Mouse (Mus musculus) liver, postnatal 0 days (tissue): ENCODE data around the gene Sinhcaf.
A peak's percentile ranks its signal among the peaks of the same experiment; 100 is the strongest.

Experiments
- CTCF ChIP-seq: sonication (generic); IDR thresholded peaks from 2 replicates; pipeline ENCODE4 v1.5.1; 2016; ENCODE audit warnings: antibody characterized with exemption, low read depth
- EP300 ChIP-seq: IDR thresholded peaks from 2 replicates; pipeline ENCODE4 v1.6.1; 2016; ENCODE audit warnings: antibody characterized with exemption, low read depth, mild to moderate bottlenecking

DNA sequence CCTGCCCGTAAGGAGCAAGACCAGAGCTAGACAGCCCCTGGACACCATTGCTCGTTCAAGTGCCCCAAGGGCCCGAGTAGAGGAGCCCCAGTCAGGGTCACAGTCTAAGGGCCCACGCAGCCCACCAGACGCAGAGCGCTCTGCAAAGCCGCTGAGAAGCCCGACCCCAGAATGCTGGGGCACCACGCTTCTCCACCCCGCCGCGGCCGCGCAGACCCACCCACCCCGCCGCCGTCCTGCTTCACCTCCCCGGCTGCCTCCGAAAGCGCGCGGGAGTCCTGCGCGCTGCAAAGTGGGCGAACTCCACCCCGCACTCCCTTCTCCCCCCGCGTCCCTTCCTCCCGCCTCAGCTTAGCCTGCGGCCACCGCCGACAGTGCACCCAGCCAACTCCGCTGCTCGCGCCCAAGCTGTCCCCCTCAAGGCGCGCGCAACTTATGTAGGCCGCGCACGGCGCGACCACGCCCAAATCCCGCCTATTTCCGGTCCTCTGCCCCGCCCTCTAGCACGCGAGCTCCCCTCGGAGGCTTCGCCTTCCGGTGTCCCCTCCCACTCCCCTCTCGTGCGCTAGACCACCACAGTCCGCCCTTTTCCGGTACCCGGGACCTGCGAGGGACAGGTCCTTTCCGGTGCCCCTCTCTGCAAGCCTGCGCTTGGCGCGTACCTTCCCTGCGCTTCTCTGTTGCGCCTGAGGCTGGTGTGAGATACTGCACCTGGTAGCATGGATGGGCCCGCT lies 50.3 kb downstream of the Sinhcaf start, which contains the start of gene Caprin2:
- TF ChIP-seq CTCF (peak; percentile 43), EP300 (no peak)
